Mouse (Mus musculus) hindbrain, embryonic 12.5 days (tissue): Measurements from ENCODE around the gene Msx1. TPM values are rescaled to one million over a fixed set of nuclear protein-coding genes. Genes with fewer than 3 reads are reported as not detected.

ENCODE experiments used
- polyA plus RNA-seq: library from polyadenylated mRNA; unstranded; fragments of >200 nt; fragmentation: Nextera tagmentation; extraction: Ambion mirVana; gene quantifications from 2 replicates; pipeline ENCODE4 v1.2.1, GENCODE M21; 2016

Gene Msx1
- polyA plus RNA-seq, 1 experiment from 2014 or later: 95.6 TPM

Other genes with a start within 250 kb of the Msx1 start
- gene Stk32b, start 107.4 kb downstream of the Msx1 start, polyA plus RNA-seq: 8.6 and 9.3 TPM in 2 replicates
- gene Cytl1, start 89.1 kb downstream of the Msx1 start, polyA plus RNA-seq: 6.9 and 7.5 TPM in 2 replicates
- gene Stx18, start 214.2 kb upstream of the Msx1 start, polyA plus RNA-seq: 42.3 and 45.1 TPM in 2 replicates